Mouse (Mus musculus) T-cell, adult 2 months (primary cell): ENCODE measurements around the gene Ino80.

Experiments
- DNase-seq: peaks from one replicate; pipeline ENCODE4 v3.0.0; 2022; ENCODE audit warnings: low spot score

Gene Ino80

DNA sequence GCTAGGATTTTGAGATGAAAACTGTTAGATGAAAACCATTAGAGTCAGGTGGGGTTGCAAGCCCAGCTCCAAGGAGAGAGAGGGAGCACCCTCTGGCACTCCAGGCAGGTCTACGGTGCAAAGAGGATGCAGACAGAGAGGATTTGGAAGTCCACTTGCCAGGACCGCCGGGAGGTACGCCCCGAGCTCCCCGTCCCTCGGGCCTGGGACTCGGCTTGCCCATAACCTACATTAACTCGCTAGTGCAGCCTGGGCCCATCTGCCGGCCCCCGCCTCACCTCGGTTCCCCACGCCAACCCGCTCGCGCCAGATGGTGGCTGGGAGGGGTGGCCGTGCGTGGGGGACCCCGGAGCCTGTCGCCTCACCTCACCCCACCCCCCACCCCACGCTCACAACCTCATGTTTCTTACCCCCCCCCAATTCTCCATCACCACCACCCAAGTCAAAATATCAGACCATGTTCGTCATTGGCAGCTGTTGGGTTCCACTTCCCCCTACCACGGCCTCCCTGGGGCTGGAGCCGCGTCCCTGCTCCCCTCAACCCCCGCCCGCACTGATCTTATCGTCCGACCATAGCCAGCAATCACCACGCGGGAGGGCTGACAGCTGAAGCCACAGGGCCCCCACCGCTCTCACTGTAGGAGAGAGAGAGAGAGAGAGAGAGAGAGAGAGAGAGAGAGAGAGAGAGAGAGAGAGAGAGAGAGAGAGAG lies 153.5 kb downstream of the Ino80 start:
- no peak for DNase-seq
